Mouse (Mus musculus) urinary bladder, postnatal 4 days (tissue): ENCODE measurements around the gene Tcn2.
A peak's percentile ranks its signal among the peaks of the same experiment; 100 is the strongest.
"Not testable (repeated sequence)": the region's sequence is repeated elsewhere in the genome, so short reads cannot be mapped to it uniquely, and the experiment has no call there.

ENCODE experiments used
- DNase-seq, 2 experiments: peaks; one replicate each; pipeline ENCODE4 v3.0.0; 2021 to 2022; ENCODE audit warnings: low spot score in 2 of 2

Tcn2 gene

GRCm38 (mm10) chr11:3930931-3931330 lies 1.0 kb downstream of the Tcn2 start:
- DNase-seq: peak in 1 of 2 experiments; percentile 9

GRCm38 (mm10) chr11:3930019-3930418 lies 1.9 kb downstream of the Tcn2 start:
- DNase-seq: peak in 1 of 2 experiments; percentile 10

GRCm38 (mm10) chr11:3925916-3926315 lies 6.0 kb downstream of the Tcn2 start:
- peak in 1 of 2 experiments; percentile 58 for DNase-seq

- no peak for DNase-seq
Observed at GRCm38 (mm10) chr11:3922731-3923130, 9.2 kb downstream of the Tcn2 start.

- no peak for DNase-seq
Observed at GRCm38 (mm10) chr11:3922115-3922514, 9.8 kb downstream of the Tcn2 start.

GRCm38 (mm10) chr11:3921281-3921850 lies 10.6 kb downstream of the Tcn2 start:
- no peak for DNase-seq

- no peak for DNase-seq
Observed at GRCm38 (mm10) chr11:3920476-3920875, 11.5 kb downstream of the Tcn2 start.

GRCm38 (mm10) chr11:3918738-3919137 lies 13.2 kb downstream of the Tcn2 start:
- no peak for DNase-seq

GRCm38 (mm10) chr11:3914109-3914840 lies 17.7 kb downstream of the Tcn2 start, which contains the start of gene Slc35e4:
Gene Slc35e4, minus strand, starts transcription at chr11:3914664.
- DNase-seq: peak; percentile 60 to 86

GRCm38 (mm10) chr11:3913316-3914108 lies 18.4 kb downstream of the Tcn2 start:
- peak; percentile 85 to 89 for DNase-seq

GRCm38 (mm10) chr11:3912875-3913271 lies 19.1 kb downstream of the Tcn2 start:
- peak in 1 of 2 experiments; percentile 29 for DNase-seq

GRCm38 (mm10) chr11:3912100-3912874 lies 19.7 kb downstream of the Tcn2 start:
- DNase-seq: no peak

GRCm38 (mm10) chr11:3911440-3911839 lies 20.5 kb downstream of the Tcn2 start:
- DNase-seq: not testable (repeated sequence)

GRCm38 (mm10) chr11:3910513-3911310 lies 21.2 kb downstream of the Tcn2 start:
- no peak for DNase-seq

- DNase-seq: no peak
Observed at GRCm38 (mm10) chr11:3909236-3909635, 22.7 kb downstream of the Tcn2 start.

- DNase-seq: no peak
Observed at GRCm38 (mm10) chr11:3905446-3905845, 26.5 kb downstream of the Tcn2 start.

GRCm38 (mm10) chr11:3904673-3905072 lies 27.3 kb downstream of the Tcn2 start:
- no peak for DNase-seq

GRCm38 (mm10) chr11:3903046-3903445 lies 28.9 kb downstream of the Tcn2 start:
- DNase-seq: peak in 1 of 2 experiments; percentile 71

GRCm38 (mm10) chr11:3902516-3902915 lies 29.4 kb downstream of the Tcn2 start:
- DNase-seq: no peak

- DNase-seq: no peak
Observed at GRCm38 (mm10) chr11:3900296-3900695, 31.7 kb downstream of the Tcn2 start.

- no peak for DNase-seq
Observed at GRCm38 (mm10) chr11:3895933-3896332, 36.0 kb downstream of the Tcn2 start.
